Mouse (Mus musculus) MEL (cell line): ENCODE data around the gene Cab39l. TPM values are rescaled to one million over a fixed set of nuclear protein-coding genes. Genes with fewer than 3 reads are reported as not detected.
"Not testable (repeated sequence)": the region's sequence is repeated elsewhere in the genome, so short reads cannot be mapped to it uniquely, and the experiment has no call there.

Experiments used
- DNase-seq: peaks from one replicate; pipeline ENCODE4 v3.0.0; 2011; ENCODE audit warnings: low read depth, low spot score
- H3K27ac ChIP-seq: 2 replicates; pipeline ENCODE4 v1.5.1; 2012; ENCODE audit warnings: low read depth, mild to moderate bottlenecking, control low read depth, low read length, moderate library complexity; ENCODE audit not compliant: control insufficient read depth
- H3K27me3 ChIP-seq, 2 experiments: fragments of 150-350 bp in 1 of 2; sonication (generic) in 1 of 2; 2 replicates each; pipeline ENCODE4 v1.6.1; 2012; ENCODE audit warnings: low read length in 2 of 2, mild to moderate bottlenecking in 2 of 2, improper control_type of control experiment in 1 of 2, moderate library complexity in 1 of 2; ENCODE audit not compliant: insufficient read depth in 2 of 2, control insufficient read depth in 1 of 2
- H3K36me3 ChIP-seq, 2 experiments: 2 replicates each; pipeline ENCODE4 v1.6.1; 2012 to 2014; ENCODE audit warnings: low read length in 2 of 2, improper control_type of control experiment in 1 of 2, inconsistent platforms in 1 of 2, mild to moderate bottlenecking in 1 of 2; ENCODE audit not compliant: insufficient read depth in 2 of 2, control insufficient read depth in 1 of 2
- H3K4me1 ChIP-seq, 2 experiments: fragments of 150-350 bp in 1 of 2; sonication (generic) in 1 of 2; 2 replicates each; pipeline ENCODE4 v1.6.1; 2012; ENCODE audit warnings: low read length in 2 of 2, improper control_type of control experiment in 1 of 2, mild to moderate bottlenecking in 1 of 2; ENCODE audit not compliant: insufficient read depth in 2 of 2, control insufficient read depth in 1 of 2
- H3K4me3 ChIP-seq, 2 experiments: fragments of 150-350 bp in 1 of 2; sonication (generic) in 1 of 2; 2 replicates each; pipeline ENCODE4 v1.5.1; 2012; ENCODE audit warnings: low read depth in 2 of 2, low read length in 2 of 2, mild to moderate bottlenecking in 2 of 2, moderate library complexity in 2 of 2, control low read depth in 1 of 2, improper control_type of control experiment in 1 of 2; ENCODE audit not compliant: control insufficient read depth in 1 of 2, insufficient read depth in 1 of 2
- H3K79me2 ChIP-seq: 2 replicates; pipeline ENCODE4 v1.6.1; 2012; ENCODE audit warnings: mild to moderate bottlenecking, low read length, moderate library complexity; ENCODE audit not compliant: control insufficient read depth, poor library complexity, insufficient read depth
- H3K9ac ChIP-seq: 2 replicates; pipeline ENCODE4 v1.6.1; 2012; ENCODE audit warnings: low read depth, mild to moderate bottlenecking, control low read depth, low read length, moderate library complexity; ENCODE audit not compliant: control insufficient read depth, poor library complexity, severe bottlenecking
- H3K9me3 ChIP-seq: fragments of 150-350 bp; sonication (generic); replicated peaks from 2 replicates; pipeline ENCODE4 v1.6.1; 2012; ENCODE audit warnings: mild to moderate bottlenecking, low read length, improper control_type of control experiment, moderate library complexity; ENCODE audit not compliant: insufficient read depth
- BHLHE40 ChIP-seq: IDR thresholded peaks from 2 replicates; pipeline ENCODE4 v1.6.1; 2012; ENCODE audit warnings: low read depth, mild to moderate bottlenecking, inconsistent platforms, low read length, improper control_type of control experiment, borderline replicate concordance
- CTCF ChIP-seq, 3 experiments: IDR thresholded peaks in 2 of 3; conservative IDR thresholded peaks in 1 of 3; 2 replicates each; pipeline ENCODE4 v1.5.1; 2011 to 2012; ENCODE audit warnings: low read length in 3 of 3, low read depth in 2 of 3, mild to moderate bottlenecking in 2 of 3, improper control_type of control experiment in 1 of 3, inconsistent platforms in 1 of 3, mixed read lengths in 1 of 3, moderate library complexity in 1 of 3; ENCODE audit not compliant: control insufficient read depth in 1 of 3, insufficient read depth in 1 of 3, poor library complexity in 1 of 3, severe bottlenecking in 1 of 3
- ELF1 ChIP-seq: IDR thresholded peaks from 2 replicates; pipeline ENCODE4 v1.6.1; 2014; ENCODE audit warnings: low read depth, mild to moderate bottlenecking, inconsistent platforms, low read length, improper control_type of control experiment, moderate library complexity
- GATA1 ChIP-seq: IDR thresholded peaks from 2 replicates; pipeline ENCODE4 v1.6.1; 2011; ENCODE audit warnings: low read depth, low read length, improper control_type of control experiment
- MYC ChIP-seq: IDR thresholded peaks from 2 replicates; pipeline ENCODE4 v1.6.1; 2011; ENCODE audit warnings: low read depth, mild to moderate bottlenecking, low read length, improper control_type of control experiment, moderate library complexity
- POLR2A ChIP-seq, 2 experiments: IDR thresholded peaks; 2 replicates each; pipeline ENCODE4 v1.6.1; 2011 to 2012; ENCODE audit warnings: low read length in 2 of 2, mild to moderate bottlenecking in 2 of 2, control low read depth in 1 of 2, improper control_type of control experiment in 1 of 2, low read depth in 1 of 2, moderate library complexity in 1 of 2; ENCODE audit not compliant: control insufficient read depth in 1 of 2, insufficient read depth in 1 of 2, poor library complexity in 1 of 2
- POLR2AphosphoS5 ChIP-seq: IDR thresholded peaks from 2 replicates; pipeline ENCODE4 v1.6.1; 2012; ENCODE audit warnings: low read depth, borderline replicate concordance, mild to moderate bottlenecking, inconsistent platforms, low read length, moderate library complexity, mixed read lengths
- RAD21 ChIP-seq: IDR thresholded peaks from 2 replicates; pipeline ENCODE4 v1.6.1; 2011; ENCODE audit warnings: mild to moderate bottlenecking, low read depth, low read length, improper control_type of control experiment
- SMC3 ChIP-seq: IDR thresholded peaks from 2 replicates; pipeline ENCODE4 v1.6.1; 2011; ENCODE audit warnings: low read depth, low read length, improper control_type of control experiment
- TBP ChIP-seq: IDR thresholded peaks from 2 replicates; pipeline ENCODE4 v1.8.0; 2011; ENCODE audit warnings: low read depth, low read length, improper control_type of control experiment
- USF1 ChIP-seq: IDR thresholded peaks from 2 replicates; pipeline ENCODE4 v1.6.1; 2014; ENCODE audit warnings: low read depth, mild to moderate bottlenecking, inconsistent platforms, low read length, improper control_type of control experiment, moderate library complexity
- USF2 ChIP-seq, 2 experiments: IDR thresholded peaks; 2 replicates each; pipeline ENCODE4 v1.6.1; 2011 to 2012; ENCODE audit warnings: improper control_type of control experiment in 2 of 2, low read length in 2 of 2, borderline replicate concordance in 1 of 2, inconsistent platforms in 1 of 2, low read depth in 1 of 2, mild to moderate bottlenecking in 1 of 2; ENCODE audit not compliant: insufficient read depth in 1 of 2
- ZKSCAN1 ChIP-seq: IDR thresholded peaks from 2 replicates; pipeline ENCODE4 v1.6.1; 2012; ENCODE audit warnings: low read depth, mild to moderate bottlenecking, inconsistent platforms, low read length, improper control_type of control experiment, moderate library complexity
- ZMIZ1 ChIP-seq: IDR thresholded peaks from 2 replicates; pipeline ENCODE4 v1.6.1; 2012; ENCODE audit warnings: low read depth, mild to moderate bottlenecking, inconsistent platforms, low read length, improper control_type of control experiment, moderate library complexity
- ZNF384 ChIP-seq: IDR thresholded peaks from 2 replicates; pipeline ENCODE4 v1.6.1; 2012; ENCODE audit warnings: low read depth, mild to moderate bottlenecking, inconsistent platforms, low read length, improper control_type of control experiment
- polyA plus RNA-seq, 2 experiments: library from polyadenylated mRNA; stranded (reverse) in 1 of 2; unstranded in 1 of 2; fragments of >175 nt in 1 of 2; fragments of >200 nt in 1 of 2; gene quantifications; 2 replicates each; pipeline versions ENCODE4 v1.2.1 to v1.2.4; 2012; ENCODE audit warnings: low replicate concordance in 2 of 2, low read depth in 1 of 2; ENCODE audit not compliant: insufficient read length in 2 of 2, insufficient read depth in 1 of 2, missing spikeins in 1 of 2
- total RNA-seq: library from RNA; depleted of rRNA; stranded (reverse); fragments of 300-350 nt; gene quantifications from 2 replicates; pipeline ENCODE4 v1.2.3, GENCODE M21; 2012

Cab39l gene
- total and polyA plus RNA-seq, 3 experiments, result 24.2 to 34.0 TPM; not detected in 1

- Histone ChIP-seq H3K4me3 (no peak overlapping the region), H3K27me3 (no peaks in the 10 kb centered on the region; a peak in 2 of 4 replicates), H3K4me1 (no peaks in the 10 kb centered on the region), H3K36me3 (no peaks in the 10 kb centered on the region), H3K9me3 (no peaks in the 10 kb centered on the region), H3K27ac (no peak overlapping the region), H3K79me2 (no peaks in the 10 kb centered on the region), H3K9ac (no peak overlapping the region)
- no peak for DNase-seq
- no peak for TF ChIP-seq USF1
- TF ChIP-seq POLR2A (IDR thresholded peaks at IDR 0.05; ENCODE audit: control insufficient read depth in 1 of 2, insufficient read depth in 1 of 2, low read depth in 1 of 2, low read length in 2 of 2, poor library complexity in 1 of 2), result no peak
- no peak for TF ChIP-seq USF2 (IDR thresholded peaks at IDR 0.05; ENCODE audit: borderline replicate concordance in 1 of 2, insufficient read depth in 1 of 2, low read depth in 1 of 2, low read length in 2 of 2)
- no peak for TF ChIP-seq TBP
- no peak for TF ChIP-seq BHLHE40
- no peak for TF ChIP-seq ELF1
- TF ChIP-seq MYC, result no peak
Measured at GRCm38 (mm10) chr14:59607021-59607420, 166.2 kb downstream of the Cab39l start.

- no peaks in the 10 kb centered on the region; a peak in 1 of 4 replicates for H3K4me1 ChIP-seq
- DNase-seq, result peak; percentile 66
- no peaks in the 10 kb centered on the region for H3K36me3 ChIP-seq
Measured at GRCm38 (mm10) chr14:59612920-59613625, 172.3 kb downstream of the Cab39l start.

GRCm38 (mm10) chr14:59614149-59614548, 173.4 kb downstream of the Cab39l start:
- H3K79me2 ChIP-seq, result not testable (repeated sequence)

More at GRCm38 (mm10) chr14:59612920-59613625, 172.3 kb downstream of the Cab39l start:
- Histone ChIP-seq H3K27ac (no peak overlapping the region), H3K79me2 (no peaks in the 10 kb centered on the region), H3K4me3 (no peak overlapping the region), H3K9me3 (no peaks in the 10 kb centered on the region), H3K27me3 (no peaks in the 10 kb centered on the region), H3K9ac (no peak overlapping the region)
- TF ChIP-seq ZMIZ1 (no peak), CTCF (IDR thresholded peaks at IDR 0.05 in 2 of 3, conservative IDR thresholded peaks at IDR 0.05 in 1 of 3; ENCODE audit: control insufficient read depth in 1 of 3, insufficient read depth in 1 of 3, low read depth in 2 of 3, low read length in 3 of 3, poor library complexity in 1 of 3, severe bottlenecking in 1 of 3) (peak; percentile 55 to 80 (median 61)), ZNF384 (peak; percentile 99), GATA1 (no peak), ZKSCAN1 (peak; percentile 53; the same call in 1 of the 2 replicates), SMC3 (peak; percentile 68), BHLHE40 (no peak), POLR2AphosphoS5 (no peak), POLR2A (IDR thresholded peaks at IDR 0.05; ENCODE audit: control insufficient read depth in 1 of 2, insufficient read depth in 1 of 2, low read depth in 1 of 2, low read length in 2 of 2, poor library complexity in 1 of 2) (no peak), RAD21 (peak; percentile 49)

More at GRCm38 (mm10) chr14:59614149-59614548, 173.4 kb downstream of the Cab39l start:
- H3K27ac ChIP-seq, H3K4me3 ChIP-seq, H3K36me3 ChIP-seq, H3K27me3 ChIP-seq, H3K4me1 ChIP-seq, H3K9me3 ChIP-seq, H3K9ac ChIP-seq: not testable (repeated sequence)
- DNase-seq, result peak; percentile 12
